Mouse (Mus musculus): Measurements from ENCODE around the gene Samd4b. TPM values are rescaled to one million over a fixed set of nuclear protein-coding genes. Genes with fewer than 3 reads are reported as not detected.

Samd4b gene
- polyA plus RNA-seq, 1 experiment from 2014 or later, result 21.6 TPM

GRCm38 (mm10) chr7:28375176-28375921 lies 222.6 kb downstream of the Samd4b start:
- peak overlapping the region; percentile 72 for H3K9ac ChIP-seq
- peak overlapping the region; percentile 90 for H3K27ac ChIP-seq
- H3K9me3 ChIP-seq, result no peaks in the 10 kb centered on the region
- peak overlapping the region; percentile 42 for H3K4me3 ChIP-seq
- under 1% methylated on average over 35 of the region's 36 CpGs for WGBS
- ATAC-seq (ENCODE audit: low FRiP score), result peak; percentile 16
- peaks cover 65% of the 10 kb centered on the region for H3K4me1 ChIP-seq (replicated peaks)
- no peaks in the 10 kb centered on the region for H3K36me3 ChIP-seq
- peaks cover 11% of the 10 kb centered on the region for H3K27me3 ChIP-seq
- H3K4me2 ChIP-seq, result peak overlapping the region; percentile 62

- no peak overlapping the region for H3K9ac ChIP-seq
- H3K27ac ChIP-seq, result peak overlapping the region; percentile 90
- no peaks in the 10 kb centered on the region for H3K9me3 ChIP-seq
- H3K4me3 ChIP-seq, result no peak overlapping the region
- ATAC-seq (ENCODE audit: low FRiP score), result no peak
- H3K36me3 ChIP-seq, result peaks cover 1% of the 10 kb centered on the region; the same call in 1 of the 2 replicates
- WGBS, result 84% methylated on average over 10 of the region's 10 CpGs
- H3K27me3 ChIP-seq, result peaks cover 9% of the 10 kb centered on the region; the same call in 1 of the 2 replicates
- no peak overlapping the region for H3K4me2 ChIP-seq
- peaks cover 71% of the 10 kb centered on the region for H3K4me1 ChIP-seq (replicated peaks)
Observed at GRCm38 (mm10) chr7:28374647-28375046, 223.3 kb downstream of the Samd4b start.

GRCm38 (mm10) chr7:28373891-28374495 lies 224.0 kb downstream of the Samd4b start:
- Histone ChIP-seq H3K4me3 (no peak overlapping the region), H3K4me1 (replicated peaks) (peaks cover 68% of the 10 kb centered on the region), H3K27me3 (peaks cover 9% of the 10 kb centered on the region; the same call in 1 of the 2 replicates), H3K36me3 (peaks cover 8% of the 10 kb centered on the region; the same call in 1 of the 2 replicates), H3K9me3 (no peaks in the 10 kb centered on the region), H3K27ac (0 out of 2 replicates have a peak overlapping the region, but pooled peaks have one; percentile 23), H3K9ac (no peak overlapping the region), H3K4me2 (no peak overlapping the region)
- no peak for ATAC-seq (ENCODE audit: low FRiP score)
- WGBS, result 82% methylated on average over 7 of the region's 7 CpGs

- WGBS, result 0% methylated on average over 9 of the region's 9 CpGs
- Histone ChIP-seq H3K36me3 (peaks cover 15% of the 10 kb centered on the region), H3K27me3 (peaks cover 8% of the 10 kb centered on the region; the same call in 1 of the 2 replicates), H3K4me2 (peak overlapping the region; percentile 94), H3K4me1 (replicated peaks) (peaks cover 66% of the 10 kb centered on the region), H3K9me3 (no peaks in the 10 kb centered on the region), H3K4me3 (peak overlapping the region; percentile 77), H3K27ac (peak overlapping the region; percentile 91), H3K9ac (no peak overlapping the region)
- peak; percentile 3 for ATAC-seq (ENCODE audit: low FRiP score)
Observed at GRCm38 (mm10) chr7:28373131-28373581, 224.8 kb downstream of the Samd4b start.

- peak within 1 kb of the TSS; percentile 89 for H3K9ac ChIP-seq
- WGBS, result under 1% methylated on average over 63 of the region's 66 CpGs
- peak within 1 kb of the TSS; percentile 94 for H3K4me2 ChIP-seq
- no peaks in the 10 kb centered on the region for H3K9me3 ChIP-seq
- peak within 1 kb of the TSS; percentile 91 for H3K27ac ChIP-seq
- ATAC-seq (ENCODE audit: low FRiP score), result peak; percentile 88
- H3K36me3 ChIP-seq, result peaks cover 22% of the 10 kb centered on the region
- peak within 1 kb of the TSS; percentile 77 for H3K4me3 ChIP-seq
- 0 out of 2 replicates have a peak, but pooled peaks cover 1% of the 10 kb centered on the region for H3K27me3 ChIP-seq
- H3K4me1 ChIP-seq (replicated peaks), result peaks cover 62% of the 10 kb centered on the region
Observed at GRCm38 (mm10) chr7:28372251-28373108, 225.5 kb downstream of the Samd4b start, which contains the start of gene Plekhg2. Gene Plekhg2 (minus strand): TSS chr7:28372599.

- H3K9ac ChIP-seq, result peak overlapping the region; percentile 89
- peaks cover 56% of the 10 kb centered on the region for H3K4me1 ChIP-seq (replicated peaks)
- H3K9me3 ChIP-seq, result no peaks in the 10 kb centered on the region
- H3K36me3 ChIP-seq, result peaks cover 30% of the 10 kb centered on the region
- peak overlapping the region; percentile 77 for H3K4me3 ChIP-seq
- H3K27me3 ChIP-seq, result no peaks in the 10 kb centered on the region
- H3K27ac ChIP-seq, result peak overlapping the region; percentile 91
- WGBS, result 0% methylated on average over 43 of the region's 43 CpGs
- H3K4me2 ChIP-seq, result peak overlapping the region; percentile 94
- ATAC-seq (ENCODE audit: low FRiP score), result peak; percentile 3; the same call in 1 of the 2 replicates
Observed at GRCm38 (mm10) chr7:28371514-28371989, 226.4 kb downstream of the Samd4b start.

GRCm38 (mm10) chr7:28370977-28371513 lies 226.9 kb downstream of the Samd4b start:
- Histone ChIP-seq H3K9me3 (no peaks in the 10 kb centered on the region), H3K9ac (peak overlapping the region; percentile 89), H3K4me2 (peak overlapping the region; percentile 94), H3K27me3 (no peaks in the 10 kb centered on the region), H3K36me3 (peaks cover 33% of the 10 kb centered on the region), H3K4me1 (replicated peaks) (peaks cover 50% of the 10 kb centered on the region), H3K27ac (peak overlapping the region; percentile 91), H3K4me3 (peak overlapping the region; percentile 77)
- 11% methylated on average over 11 of the region's 11 CpGs for WGBS
- no peak for ATAC-seq (ENCODE audit: low FRiP score)

GRCm38 (mm10) chr7:28370051-28370450 lies 227.9 kb downstream of the Samd4b start:
- 91% methylated on average over 14 of the region's 14 CpGs for WGBS
- H3K4me1 ChIP-seq (replicated peaks), result peaks cover 41% of the 10 kb centered on the region
- no peaks in the 10 kb centered on the region for H3K27me3 ChIP-seq
- ATAC-seq (ENCODE audit: low FRiP score), result no peak
- H3K27ac ChIP-seq, result no peak overlapping the region
- H3K9me3 ChIP-seq, result no peaks in the 10 kb centered on the region
- peak overlapping the region; percentile 77 for H3K4me3 ChIP-seq
- peak overlapping the region; percentile 94 for H3K4me2 ChIP-seq
- peaks cover 37% of the 10 kb centered on the region for H3K36me3 ChIP-seq
- peak overlapping the region; percentile 89 for H3K9ac ChIP-seq

- H3K27me3 ChIP-seq, result no peaks in the 10 kb centered on the region
- H3K4me3 ChIP-seq, result no peak overlapping the region
- H3K4me2 ChIP-seq, result no peak overlapping the region
- H3K36me3 ChIP-seq, result peaks cover 54% of the 10 kb centered on the region
- 93% methylated on average over 16 of the region's 16 CpGs for whole genome bisulfite sequencing
- ATAC-seq (ENCODE audit: low FRiP score), result no peak
- H3K4me1 ChIP-seq (replicated peaks), result peaks cover 33% of the 10 kb centered on the region
- no peaks in the 10 kb centered on the region for H3K9me3 ChIP-seq
- no peak overlapping the region for H3K9ac ChIP-seq
- H3K27ac ChIP-seq, result no peak overlapping the region
Observed at GRCm38 (mm10) chr7:28368276-28368920, 229.5 kb downstream of the Samd4b start.

GRCm38 (mm10) chr7:28367663-28368275 lies 230.2 kb downstream of the Samd4b start:
- no peaks in the 10 kb centered on the region for H3K27me3 ChIP-seq
- peaks cover 58% of the 10 kb centered on the region for H3K36me3 ChIP-seq
- no peak overlapping the region for H3K4me3 ChIP-seq
- no peak for ATAC-seq (ENCODE audit: low FRiP score)
- no peak overlapping the region for H3K4me2 ChIP-seq
- WGBS, result 91% methylated on average over 16 of the region's 16 CpGs
- H3K9ac ChIP-seq, result no peak overlapping the region
- no peak overlapping the region for H3K27ac ChIP-seq
- H3K9me3 ChIP-seq, result no peaks in the 10 kb centered on the region
- H3K4me1 ChIP-seq (replicated peaks), result peaks cover 33% of the 10 kb centered on the region

Data from hindbrain, embryonic 13.5 days (tissue).